Mouse (Mus musculus) adrenal gland (tissue): ENCODE data around the gene Ndufaf7.

Experiments
- intact Hi-C: fragments of 180-260 bp; cut with DNase I; formaldehyde crosslinking; loops from one replicate; pipeline ENCODE4 v1.15.1; 2025
- long read RNA-seq, 2 experiments: library from polyadenylated mRNA; unstranded; transcript quantifications; one replicate each; pipeline ENCODE4 v2.0.0; 2020; ENCODE audit warnings: borderline replicate concordance in 1 of 2; ENCODE audit not compliant: insufficient replicate concordance in 1 of 2

The Ndufaf7 gene
- long read RNA-seq, experiment 1, transcript Ndufaf7-201 (10 exons, 1,749 nt) = major isoform, 54 of 63 reads
- long read RNA-seq, experiment 1, partial matches to known transcripts = 1 of 63 reads
- long read RNA-seq, experiment 1, other reads (novel, unspliced or antisense) = 8 of 63 reads
- long read RNA-seq, experiment 2, transcript Ndufaf7-201 (10 exons, 1,749 nt) = major isoform, 70 of 79 reads
- long read RNA-seq, experiment 2, partial matches to known transcripts = 0 of 79 reads
- long read RNA-seq, experiment 2, other reads (novel, unspliced or antisense) = 5 of 79 reads

DNA sequence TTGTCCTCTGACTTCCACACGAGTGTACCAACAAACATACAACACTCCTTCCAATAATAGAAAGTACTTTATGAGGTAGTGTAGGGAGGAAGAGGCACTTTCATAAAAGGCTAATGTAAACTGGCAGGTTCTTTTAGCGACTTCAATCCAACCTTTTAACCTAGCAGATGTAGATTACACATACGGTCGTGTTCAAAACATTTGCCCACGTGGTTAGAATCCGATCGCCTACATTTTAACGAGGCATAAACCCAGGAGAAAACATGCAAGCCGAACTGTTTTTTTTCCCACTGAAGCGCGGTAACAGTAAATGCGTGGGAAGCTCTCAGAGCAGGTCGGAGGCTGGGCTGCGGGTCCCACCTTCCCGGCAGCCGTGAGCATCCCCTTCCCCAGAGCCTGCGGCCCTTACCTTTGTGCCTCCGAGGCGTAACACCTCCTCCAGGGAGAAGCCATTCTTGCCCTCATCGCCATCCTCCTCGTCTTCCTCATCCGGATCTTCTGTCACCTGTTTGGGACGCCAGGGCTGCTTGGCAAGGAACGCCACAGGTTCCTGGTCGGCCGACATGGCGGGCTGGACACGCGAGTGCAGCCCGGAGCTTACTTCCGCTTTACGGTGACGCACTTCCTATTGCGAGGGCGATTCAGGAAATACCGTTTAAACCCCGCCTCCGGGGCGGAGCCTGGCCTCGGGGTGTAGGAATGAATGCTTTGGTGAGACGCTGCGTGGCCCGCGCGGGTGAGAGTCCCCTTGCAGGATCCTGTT is at the start of gene Ndufaf7, which contains the start of gene Cebpz:
Gene Ndufaf7, plus strand, starts transcription at position 671 of the 763 bp plus-strand sequence.
Gene Cebpz, minus strand, starts transcription at position 601 of the 763 bp plus-strand sequence.
- intact Hi-C loops = no loop called here

DNA sequence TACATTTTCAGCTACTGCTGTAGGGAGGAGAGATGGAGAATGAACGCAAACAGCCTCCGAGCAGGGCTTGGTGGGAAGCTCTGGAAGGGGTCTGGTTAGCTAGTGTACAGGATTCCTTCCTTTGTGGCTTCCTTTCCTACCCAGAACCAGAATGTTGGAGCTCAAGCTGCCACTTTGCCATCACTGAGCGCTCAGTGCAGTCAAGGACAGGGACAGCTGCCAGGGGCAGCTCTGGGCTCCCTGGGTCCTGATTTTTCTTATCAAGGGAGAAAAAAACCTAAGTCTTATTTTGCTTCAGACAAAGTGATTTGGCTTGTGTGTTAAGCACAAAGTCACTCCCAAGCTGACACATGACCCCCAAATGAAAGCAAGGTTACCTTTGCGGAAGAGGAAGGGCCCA is 48.4 kb upstream of the Ndufaf7 start:
- intact Hi-C loops = no loop called here

- intact Hi-C loops = no loop called here
These were observed 47.8 kb upstream of the Ndufaf7 start for GRCm38 (mm10) chr17:78889184-78889583.

GRCm38 (mm10) chr17:78891020-78891419 is 45.9 kb upstream of the Ndufaf7 start:
- intact Hi-C loops = no loop called here

DNA sequence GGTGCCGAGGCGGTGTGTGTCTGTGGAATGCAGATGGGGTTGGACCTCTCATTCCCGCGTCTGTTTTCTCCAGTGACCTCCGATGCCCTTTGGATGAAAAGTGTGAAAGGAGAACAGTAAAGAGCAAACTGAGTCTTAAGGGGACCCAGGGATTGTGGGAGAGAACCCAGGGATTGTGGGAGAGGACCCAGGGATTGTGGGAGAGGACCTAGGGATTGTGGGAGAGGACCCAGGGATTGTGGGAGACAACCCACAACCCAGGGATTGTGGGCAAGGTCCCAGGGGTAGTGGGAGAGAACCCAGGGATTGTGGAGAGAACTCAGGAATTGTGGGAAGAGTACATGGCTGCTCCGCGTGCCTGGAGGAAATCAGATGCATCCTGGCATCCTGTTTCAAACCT is 41.9 kb upstream of the Ndufaf7 start:
- intact Hi-C loops = no loop called here

DNA sequence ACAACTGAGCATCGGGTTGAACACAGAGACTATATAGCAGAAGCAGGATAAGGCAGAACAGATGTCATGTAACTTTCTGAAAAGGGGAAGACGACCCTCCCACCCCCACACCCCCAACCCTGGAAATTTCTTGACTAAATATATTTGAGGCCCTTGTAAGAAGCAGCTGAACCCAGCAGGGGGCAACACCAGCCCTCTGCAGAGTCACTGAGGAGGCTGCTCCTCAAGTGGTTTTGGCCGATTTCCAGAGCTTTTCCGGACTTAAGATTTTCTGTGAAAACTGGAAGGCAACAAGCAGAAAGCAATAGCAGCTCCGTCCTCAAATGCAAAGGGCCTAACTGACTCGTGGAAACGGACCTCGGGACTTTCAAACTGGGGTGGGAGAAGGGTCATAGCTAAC is 41.5 kb upstream of the Ndufaf7 start:
- intact Hi-C loops = no loop called here

DNA sequence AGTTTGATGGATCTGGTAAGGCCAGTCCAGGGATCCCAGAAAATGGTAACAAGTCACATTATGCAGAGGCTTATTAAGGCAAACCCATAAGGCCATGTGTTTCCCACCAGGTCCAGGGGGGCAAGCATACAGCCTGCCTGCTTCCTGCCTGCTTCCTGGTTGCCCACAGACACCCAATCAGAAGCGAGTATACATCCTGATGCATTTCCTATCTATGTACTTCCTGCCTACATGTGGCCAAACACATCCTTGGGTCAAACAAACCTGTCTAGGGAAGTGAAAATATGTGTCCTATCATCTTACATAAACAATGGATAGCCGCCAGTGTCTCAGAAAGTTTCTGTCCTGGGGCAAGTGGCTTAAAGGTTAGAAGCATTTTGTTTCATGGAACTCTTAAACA is 33.8 kb upstream of the Ndufaf7 start:
- intact Hi-C loops = no loop called here

GRCm38 (mm10) chr17:78906892-78907291 is 30.0 kb upstream of the Ndufaf7 start, which contains the start of gene Sult6b1:
TSS of gene Sult6b1 (minus strand) at chr17:78906992.
- intact Hi-C loops = no loop called here

DNA sequence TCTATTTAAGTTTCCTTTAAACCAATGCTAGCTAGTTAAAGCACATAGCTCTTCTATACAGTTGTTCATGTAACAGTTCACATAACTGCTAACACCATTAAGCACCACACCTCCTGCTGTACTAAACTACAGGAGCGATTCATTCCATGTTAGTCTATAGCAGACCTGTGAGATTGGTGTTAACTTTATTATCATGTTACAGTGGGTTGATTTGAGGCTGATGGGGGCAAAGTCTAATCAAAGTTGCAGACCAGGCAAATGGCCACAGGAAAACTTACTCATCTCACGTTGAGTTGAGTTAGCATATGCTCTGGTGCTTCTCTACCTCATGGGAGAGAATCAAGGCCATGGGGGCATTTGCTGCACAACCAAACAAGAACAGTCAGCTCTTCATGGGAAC is 27.6 kb upstream of the Ndufaf7 start:
- intact Hi-C loops = no loop called here

GRCm38 (mm10) chr17:78912861-78913281 is 24.1 kb upstream of the Ndufaf7 start:
- intact Hi-C loops = no loop called here

GRCm38 (mm10) chr17:78913921-78914320 is 23.0 kb upstream of the Ndufaf7 start:
- intact Hi-C loops = no loop called here

GRCm38 (mm10) chr17:78915772-78916171 is 21.2 kb upstream of the Ndufaf7 start:
- intact Hi-C loops = no loop called here

DNA sequence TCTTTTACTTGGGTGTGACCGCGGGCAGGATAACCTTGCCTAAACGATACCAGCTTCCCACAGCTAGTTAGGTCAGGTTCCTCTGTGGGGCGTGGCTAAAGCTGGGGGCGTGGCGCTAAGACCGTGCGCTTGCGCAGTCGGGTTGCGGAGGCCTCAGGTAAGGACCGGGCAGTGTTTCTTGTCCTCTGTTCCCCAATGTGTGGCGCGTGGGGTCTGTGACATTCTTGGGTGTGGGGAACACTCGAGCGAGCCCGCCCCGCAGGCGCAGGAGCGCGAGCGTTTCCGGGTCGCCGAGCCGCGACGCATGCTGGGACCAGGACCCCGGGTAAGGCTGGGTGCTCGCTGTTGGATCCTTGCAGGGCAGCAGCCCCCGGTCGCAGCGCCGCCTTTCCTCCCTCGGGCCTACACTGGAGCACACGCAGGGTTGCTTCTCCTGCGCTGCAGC is 20.5 kb upstream of the Ndufaf7 start, which contains the start of gene Cebpzos:
Gene Cebpzos, plus strand, starts transcription at position 132 of the 445 bp plus-strand sequence.
- intact Hi-C loops = no loop called here

DNA sequence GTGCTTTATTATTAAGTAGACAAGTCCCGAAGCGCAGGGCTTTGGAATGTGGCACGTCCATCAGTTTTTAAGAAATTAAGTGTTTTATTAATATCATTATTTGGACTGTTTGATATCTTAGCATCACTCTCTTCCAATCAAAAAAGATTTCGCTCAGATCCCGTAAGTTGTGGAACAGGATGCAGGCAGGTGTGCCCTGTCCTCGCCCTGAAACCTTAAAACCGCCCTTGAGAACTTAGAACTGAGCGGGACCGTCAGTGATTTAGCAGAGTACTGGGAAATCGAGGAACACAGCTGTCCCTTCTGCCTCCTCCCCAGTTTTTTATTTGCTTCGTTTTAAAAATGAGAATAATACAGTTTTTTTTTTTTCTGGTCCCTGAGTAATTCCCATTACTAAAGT is 20.0 kb upstream of the Ndufaf7 start:
- intact Hi-C loops = no loop called here

DNA sequence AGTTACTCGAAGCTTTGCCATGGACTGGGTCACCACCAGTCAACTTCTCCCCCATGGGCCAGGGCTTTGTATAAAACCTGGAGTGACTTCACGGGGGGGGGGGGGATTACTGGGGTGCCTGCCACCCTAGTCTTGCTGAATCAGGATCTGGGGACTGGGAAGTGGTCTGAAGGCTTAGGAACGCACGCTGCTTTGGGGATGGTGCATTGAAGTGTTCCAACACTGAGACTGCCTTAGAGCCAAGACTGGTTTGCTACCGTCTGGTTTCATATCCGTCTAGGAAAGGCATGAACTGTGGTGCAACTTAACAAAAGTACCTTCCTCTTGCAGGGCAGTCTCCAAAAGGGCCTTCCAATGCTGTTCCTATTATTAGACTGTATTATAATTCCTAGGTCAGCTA is 19.2 kb upstream of the Ndufaf7 start:
- intact Hi-C loops = no loop called here

- intact Hi-C loops = no loop called here
These were observed 1.1 kb upstream of the Ndufaf7 start for GRCm38 (mm10) chr17:78935857-78936256.

- intact Hi-C loops = no loop called here
These were observed 405 bp downstream of the Ndufaf7 start for GRCm38 (mm10) chr17:78937229-78937853.

DNA sequence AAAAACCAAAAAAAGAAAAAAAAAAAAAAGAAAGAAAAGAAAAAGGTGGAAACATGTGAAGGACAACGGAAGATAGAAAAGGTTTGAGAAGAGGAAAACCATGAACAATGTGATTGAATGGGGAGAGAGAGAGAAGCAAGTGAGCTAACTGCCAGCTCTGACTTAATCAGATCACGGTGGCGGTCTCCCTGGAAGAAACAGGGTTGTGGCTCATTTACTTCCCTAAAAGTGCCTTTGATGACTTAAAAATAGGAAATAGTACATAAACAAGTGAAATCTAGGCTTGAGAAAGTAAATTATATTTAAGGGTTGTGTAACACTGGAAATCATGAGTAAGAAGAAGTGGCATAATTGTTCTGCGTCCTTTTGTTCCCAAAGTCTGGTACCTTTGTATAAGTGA is 2.0 kb downstream of the Ndufaf7 start:
- intact Hi-C loops = no loop called here

DNA sequence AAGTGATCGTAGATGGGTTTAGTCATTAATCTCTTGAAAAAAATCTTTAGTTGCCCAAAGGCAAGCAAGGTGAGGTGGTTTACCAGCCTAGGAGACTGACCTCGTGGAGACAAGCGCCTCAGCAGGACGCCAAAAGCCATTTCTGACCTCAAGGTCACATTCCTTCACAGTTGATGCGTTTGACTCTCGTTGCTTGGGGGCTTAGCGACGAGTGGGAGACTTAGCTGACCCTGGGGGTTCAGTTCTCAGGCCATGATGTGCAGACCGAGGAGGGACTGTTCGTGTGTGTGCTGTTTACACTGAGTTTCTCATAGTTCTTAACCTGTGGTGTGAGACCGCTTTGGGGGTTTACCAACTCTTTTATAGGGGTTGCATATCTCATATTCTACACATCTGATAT is 5.6 kb downstream of the Ndufaf7 start:
- intact Hi-C loops = no loop called here

- intact Hi-C loops = no loop called here
These were observed 14.3 kb downstream of the Ndufaf7 start for GRCm38 (mm10) chr17:78951225-78951624.

- intact Hi-C loops = no loop called here
These were observed 15.1 kb downstream of the Ndufaf7 start for GRCm38 (mm10) chr17:78952070-78952469.

- intact Hi-C loops = no loop called here
These were observed 16.3 kb downstream of the Ndufaf7 start for GRCm38 (mm10) chr17:78953240-78953639.
